Mouse (Mus musculus) neural tube, embryonic 15.5 days (tissue): ENCODE measurements around the gene Camta1. TPM values are rescaled to one million over a fixed set of nuclear protein-coding genes. Genes with fewer than 3 reads are reported as not detected.

Source experiments
- ATAC-seq: fragments of 200-750 bp; cut with Nextera tagmentation; 2 replicates; pipeline ENCODE4 v1.8.0; 2017; ENCODE audit warnings: mild to moderate bottlenecking, moderate TSS enrichment, moderate library complexity; ENCODE audit not compliant: low FRiP score
- H3K27ac ChIP-seq: fragments of 300-500 bp; sonication (generic); replicated peaks from 2 replicates; pipeline ENCODE4 v1.5.1; 2015; ENCODE audit warnings: mild to moderate bottlenecking, inconsistent platforms
- H3K27me3 ChIP-seq: fragments of 300-500 bp; sonication (generic); replicated peaks from 2 replicates; pipeline ENCODE4 v1.6.1; 2015; ENCODE audit warnings: inconsistent platforms
- H3K36me3 ChIP-seq: fragments of 300-500 bp; sonication (generic); 2 replicates; pipeline ENCODE4 v1.6.1; 2015; ENCODE audit warnings: inconsistent platforms
- H3K4me1 ChIP-seq: fragments of 300-500 bp; sonication (generic); 2 replicates; pipeline ENCODE4 v1.6.1; 2015; ENCODE audit warnings: inconsistent platforms
- H3K4me2 ChIP-seq: fragments of 300-500 bp; sonication (generic); 2 replicates; pipeline ENCODE4 v1.6.1; 2015; ENCODE audit warnings: inconsistent platforms, mild to moderate bottlenecking, moderate library complexity
- H3K4me3 ChIP-seq: fragments of 300-500 bp; sonication (generic); replicated peaks from 2 replicates; pipeline ENCODE4 v1.5.1; 2015; ENCODE audit warnings: mild to moderate bottlenecking, inconsistent platforms
- H3K9ac ChIP-seq: fragments of 300-500 bp; sonication (generic); replicated peaks from 2 replicates; pipeline ENCODE4 v1.6.1; 2015; ENCODE audit warnings: mild to moderate bottlenecking, inconsistent platforms
- H3K9me3 ChIP-seq: fragments of 300-500 bp; sonication (generic); replicated peaks from 2 replicates; pipeline ENCODE4 v1.6.1; 2016; ENCODE audit warnings: inconsistent platforms
- WGBS: fragments of 180-500 bp; shearing (Covaris S2); methylation state at CpG from one replicate; pipeline ENCODE4 v1.1.7; 2015; ENCODE audit warnings: mixed read lengths; 5-methylcytosine and 5-hydroxymethylcytosine counted together
- polyA plus RNA-seq: library from polyadenylated mRNA; unstranded; fragments of >200 nt; fragmentation: Nextera tagmentation; extraction: Ambion mirVana; gene quantifications from 2 replicates; pipeline ENCODE4 v1.2.1, GENCODE M21; 2015

Camta1 gene
- polyA plus RNA-seq, 1 experiment from 2014 or later = 161 TPM

GRCm38 (mm10) chr4:151458686-151459085 is 403.0 kb downstream of the Camta1 start:
- no peak overlapping the region for H3K4me3 ChIP-seq
- no peak overlapping the region for H3K4me2 ChIP-seq
- no peaks in the 10 kb centered on the region for H3K36me3 ChIP-seq
- no peak overlapping the region for H3K27ac ChIP-seq
- no peaks in the 10 kb centered on the region for H3K27me3 ChIP-seq
- ATAC-seq = no peak
- H3K9ac ChIP-seq = no peak overlapping the region
- peaks cover 16% of the 10 kb centered on the region for H3K4me1 ChIP-seq
- no peaks in the 10 kb centered on the region for H3K9me3 ChIP-seq
- WGBS = 33% methylated on average over 11 of the region's 11 CpGs

GRCm38 (mm10) chr4:151454611-151455010 is 407.1 kb downstream of the Camta1 start:
- 73% methylated on average over 3 of the region's 3 CpGs for whole genome bisulfite sequencing
- Histone ChIP-seq H3K27me3 (no peaks in the 10 kb centered on the region), H3K9me3 (no peaks in the 10 kb centered on the region), H3K4me1 (peaks cover 57% of the 10 kb centered on the region), H3K4me3 (no peak overlapping the region), H3K27ac (peak overlapping the region; percentile 66), H3K4me2 (no peak overlapping the region), H3K9ac (no peak overlapping the region), H3K36me3 (no peaks in the 10 kb centered on the region)
- 0 out of 2 replicates have a peak, but pooled peaks have one; percentile 32 for ATAC-seq

GRCm38 (mm10) chr4:151454065-151454464 is 407.6 kb downstream of the Camta1 start:
- H3K36me3 ChIP-seq = no peaks in the 10 kb centered on the region
- H3K9me3 ChIP-seq = no peaks in the 10 kb centered on the region
- H3K4me1 ChIP-seq = peaks cover 63% of the 10 kb centered on the region
- H3K27me3 ChIP-seq = no peaks in the 10 kb centered on the region
- no peak overlapping the region for H3K4me3 ChIP-seq
- 76% methylated on average over 3 of the region's 3 CpGs for WGBS
- ATAC-seq = no peak
- no peak overlapping the region for H3K4me2 ChIP-seq
- no peak overlapping the region for H3K9ac ChIP-seq
- H3K27ac ChIP-seq = peak overlapping the region; percentile 66

GRCm38 (mm10) chr4:151451885-151452284 is 409.8 kb downstream of the Camta1 start:
- H3K27me3 ChIP-seq = no peaks in the 10 kb centered on the region
- peak overlapping the region; percentile 83 for H3K27ac ChIP-seq
- no peaks in the 10 kb centered on the region for H3K9me3 ChIP-seq
- H3K36me3 ChIP-seq = no peaks in the 10 kb centered on the region
- H3K4me3 ChIP-seq = no peak overlapping the region
- peaks cover 82% of the 10 kb centered on the region for H3K4me1 ChIP-seq
- WGBS = 22% methylated on average over 6 of the region's 6 CpGs
- peak overlapping the region; percentile 13; the same call in 1 of the 2 replicates for H3K4me2 ChIP-seq
- 0 out of 2 replicates have a peak overlapping the region, but pooled peaks have one; percentile 14 for H3K9ac ChIP-seq
- no peak for ATAC-seq

- Histone ChIP-seq H3K4me2 (no peak overlapping the region), H3K9me3 (no peaks in the 10 kb centered on the region), H3K9ac (no peak overlapping the region), H3K4me1 (peaks cover 79% of the 10 kb centered on the region), H3K36me3 (no peaks in the 10 kb centered on the region), H3K27ac (peak overlapping the region; percentile 48), H3K27me3 (no peaks in the 10 kb centered on the region), H3K4me3 (no peak overlapping the region)
- no peak for ATAC-seq
- 21% methylated on average over 8 of the region's 8 CpGs for WGBS
These were observed 411.7 kb downstream of the Camta1 start for GRCm38 (mm10) chr4:151449981-151450380.

GRCm38 (mm10) chr4:151448341-151448740 is 413.3 kb downstream of the Camta1 start:
- H3K27ac ChIP-seq = peak overlapping the region; percentile 58; the same call in 1 of the 2 replicates
- H3K4me3 ChIP-seq = no peak overlapping the region
- no peaks in the 10 kb centered on the region for H3K27me3 ChIP-seq
- H3K9me3 ChIP-seq = no peaks in the 10 kb centered on the region
- ATAC-seq = no peak
- H3K4me2 ChIP-seq = no peak overlapping the region
- H3K4me1 ChIP-seq = peaks cover 63% of the 10 kb centered on the region
- 92% methylated on average over 2 of the region's 2 CpGs for WGBS
- no peak overlapping the region for H3K9ac ChIP-seq
- no peaks in the 10 kb centered on the region for H3K36me3 ChIP-seq

GRCm38 (mm10) chr4:151444665-151445064 is 417.0 kb downstream of the Camta1 start:
- Histone ChIP-seq H3K27me3 (no peaks in the 10 kb centered on the region), H3K9ac (no peak overlapping the region), H3K4me2 (no peak overlapping the region), H3K4me1 (peaks cover 27% of the 10 kb centered on the region), H3K9me3 (no peaks in the 10 kb centered on the region), H3K36me3 (no peaks in the 10 kb centered on the region), H3K4me3 (no peak overlapping the region), H3K27ac (no peak overlapping the region)
- WGBS = 82% methylated on average over 4 of the region's 4 CpGs
- no peak for ATAC-seq

- Histone ChIP-seq H3K4me3 (no peak overlapping the region), H3K36me3 (no peaks in the 10 kb centered on the region), H3K9ac (no peak overlapping the region), H3K27ac (peak overlapping the region; percentile 64), H3K4me2 (no peak overlapping the region), H3K27me3 (no peaks in the 10 kb centered on the region), H3K9me3 (no peaks in the 10 kb centered on the region), H3K4me1 (peaks cover 23% of the 10 kb centered on the region)
- no peak for ATAC-seq
- 17% methylated on average over 7 of the region's 7 CpGs for WGBS
These were observed 423.1 kb downstream of the Camta1 start for GRCm38 (mm10) chr4:151438561-151438960.

- Histone ChIP-seq H3K27me3 (no peaks in the 10 kb centered on the region), H3K9ac (no peak overlapping the region), H3K4me2 (no peak overlapping the region), H3K36me3 (no peaks in the 10 kb centered on the region), H3K4me3 (no peak overlapping the region), H3K27ac (peak overlapping the region; percentile 64), H3K9me3 (no peaks in the 10 kb centered on the region), H3K4me1 (peaks cover 23% of the 10 kb centered on the region)
- no peak for ATAC-seq
- WGBS = 60% methylated on average over 11 of the region's 11 CpGs
These were observed 423.8 kb downstream of the Camta1 start for GRCm38 (mm10) chr4:151437859-151438258.

- no peak overlapping the region for H3K9ac ChIP-seq
- no peak overlapping the region for H3K27ac ChIP-seq
- no peaks in the 10 kb centered on the region for H3K27me3 ChIP-seq
- H3K4me3 ChIP-seq = no peak overlapping the region
- H3K9me3 ChIP-seq = peaks cover 7% of the 10 kb centered on the region; the same call in 1 of the 2 replicates
- no peaks in the 10 kb centered on the region for H3K36me3 ChIP-seq
- 71% methylated on average over 3 of the region's 3 CpGs for WGBS
- H3K4me2 ChIP-seq = no peak overlapping the region
- peaks cover 9% of the 10 kb centered on the region for H3K4me1 ChIP-seq
- no peak for ATAC-seq
These were observed 436.5 kb downstream of the Camta1 start for GRCm38 (mm10) chr4:151425133-151425532.

GRCm38 (mm10) chr4:151422922-151423321 is 438.8 kb downstream of the Camta1 start:
- H3K36me3 ChIP-seq = no peaks in the 10 kb centered on the region
- WGBS = 78% methylated on average over 4 of the region's 4 CpGs

GRCm38 (mm10) chr4:151422361-151422760 is 439.3 kb downstream of the Camta1 start:
- Histone ChIP-seq H3K36me3 (no peaks in the 10 kb centered on the region), H3K9ac (no peak overlapping the region), H3K27me3 (no peaks in the 10 kb centered on the region), H3K4me1 (peaks cover 14% of the 10 kb centered on the region), H3K4me3 (no peak overlapping the region), H3K4me2 (no peak overlapping the region), H3K27ac (peak overlapping the region; percentile 70; the same call in 1 of the 2 replicates), H3K9me3 (0 out of 2 replicates have a peak, but pooled peaks cover 4% of the 10 kb centered on the region)
- no peak for ATAC-seq
- WGBS = 68% methylated on average over 8 of the region's 8 CpGs

More at GRCm38 (mm10) chr4:151422922-151423321, 438.8 kb downstream of the Camta1 start:
- Histone ChIP-seq H3K4me1 (peaks cover 14% of the 10 kb centered on the region), H3K4me3 (no peak overlapping the region), H3K27me3 (no peaks in the 10 kb centered on the region), H3K27ac (peak overlapping the region; percentile 70), H3K9me3 (0 out of 2 replicates have a peak, but pooled peaks cover 7% of the 10 kb centered on the region), H3K4me2 (no peak overlapping the region), H3K9ac (no peak overlapping the region)
- ATAC-seq = no peak
